Mouse (Mus musculus): Measurements from ENCODE around the gene C1ql1.

DNA sequence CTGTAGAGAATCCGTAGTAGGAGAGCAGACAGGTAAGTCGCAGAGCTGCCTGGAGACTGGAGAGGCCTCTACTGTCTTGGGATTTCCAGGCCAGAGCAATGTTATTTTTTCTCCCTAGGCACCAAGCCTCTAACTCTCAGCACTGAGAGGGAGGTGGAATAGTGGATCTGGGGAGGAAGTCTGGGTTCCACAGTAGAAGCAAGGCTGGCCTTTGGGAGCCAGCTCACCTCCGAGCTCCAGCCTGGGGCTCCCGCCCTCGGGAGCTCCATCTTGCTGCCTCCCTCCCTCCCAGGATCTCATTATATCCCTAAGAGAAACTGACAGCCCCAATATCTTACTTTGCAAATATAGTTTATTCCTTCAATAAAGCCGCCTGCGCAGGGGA is 16.4 kb upstream of the C1ql1 start:
- TF ChIP-seq GATA1 (IDR thresholded peaks at IDR 0.05; ENCODE audit: borderline replicate concordance, low read length) (no peak), FLI1 (IDR thresholded peaks at IDR 0.05; ENCODE audit: low read length) (no peak)
